Mouse (Mus musculus): ENCODE measurements around the gene Ddah1. TPM values are rescaled to one million over a fixed set of nuclear protein-coding genes. Genes with fewer than 3 reads are reported as not detected.
A peak's percentile ranks its signal among the peaks of the same experiment; 100 is the strongest.

Ddah1 gene
- polyA plus RNA-seq, 1 experiment from 2014 or later, result 45.1 TPM

- H3K9me3 ChIP-seq (ENCODE audit: low read length), result no peaks in the 10 kb centered on the region
- H3K4me2 ChIP-seq (ENCODE audit: low read depth, low read length), result peak overlapping the region; percentile 54
- ATAC-seq, result peak; percentile 81
- H3K27me3 ChIP-seq (ENCODE audit: insufficient read depth, low read length), result no peaks in the 10 kb centered on the region
- H3K4me1 ChIP-seq (ENCODE audit: insufficient read depth), result peaks cover 10% of the 10 kb centered on the region; the same call in 1 of the 2 replicates
- DNase-seq, result no peak
- H3K27ac ChIP-seq (ENCODE audit: low read depth), result peak overlapping the region; percentile 52; the same call in 1 of the 2 replicates
- TF ChIP-seq EP300 (IDR thresholded peaks at IDR 0.05; ENCODE audit: low read depth), result no peak
- 0 out of 2 replicates have a peak, but pooled peaks cover 3% of the 10 kb centered on the region for H3K36me3 ChIP-seq (replicated peaks; ENCODE audit: insufficient read depth, low read length)
- H3K9ac ChIP-seq (replicated peaks), result no peak overlapping the region
- H3K4me3 ChIP-seq (ENCODE audit: low read depth, low read length), result no peak overlapping the region
- WGBS (ENCODE audit: insufficient replicate concordance), result 61% methylated on average over 13 of the region's 14 CpGs
These were observed 22.4 kb downstream of the Ddah1 start for GRCm38 (mm10) chr3:145780784-145781442.

DNA sequence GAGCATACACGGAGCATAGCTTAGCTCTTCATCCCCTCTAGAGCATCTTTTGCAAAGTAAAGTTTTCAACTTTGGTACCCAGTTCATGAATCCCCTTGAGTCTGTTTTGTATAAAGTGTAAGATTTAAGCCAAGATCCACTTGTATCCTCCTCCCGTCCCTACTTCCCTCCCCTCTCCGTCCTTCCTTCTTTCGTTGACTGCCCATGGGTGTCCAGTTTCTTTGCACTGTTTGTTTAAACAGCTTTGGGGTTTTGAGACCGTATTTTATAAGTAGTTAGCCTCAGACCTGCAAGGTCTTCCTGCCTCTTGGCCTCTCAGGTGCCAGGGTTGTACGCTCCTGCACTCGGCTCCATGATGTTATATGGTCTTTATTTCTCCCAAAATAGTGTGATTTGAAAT lies 26.8 kb downstream of the Ddah1 start:
- TF ChIP-seq EP300 (IDR thresholded peaks at IDR 0.05; ENCODE audit: low read depth), result no peak
- TF ChIP-seq CTCF (IDR thresholded peaks at IDR 0.05; ENCODE audit: low read depth), result no peak
- Histone ChIP-seq H3K9me3 (ENCODE audit: low read length) (no peaks in the 10 kb centered on the region), H3K4me1 (ENCODE audit: insufficient read depth) (peaks cover 10% of the 10 kb centered on the region), H3K27ac (ENCODE audit: low read depth) (no peak overlapping the region), H3K4me2 (ENCODE audit: low read depth, low read length) (no peak overlapping the region), H3K9ac (replicated peaks) (no peak overlapping the region), H3K27me3 (ENCODE audit: insufficient read depth, low read length) (no peaks in the 10 kb centered on the region), H3K36me3 (replicated peaks; ENCODE audit: insufficient read depth, low read length) (0 out of 2 replicates have a peak, but pooled peaks cover 3% of the 10 kb centered on the region), H3K4me3 (ENCODE audit: low read depth, low read length) (no peak overlapping the region)
- 74% methylated on average over 7 of the region's 7 CpGs for WGBS (ENCODE audit: insufficient replicate concordance)
- no peak for ATAC-seq
- no peak for DNase-seq

DNA sequence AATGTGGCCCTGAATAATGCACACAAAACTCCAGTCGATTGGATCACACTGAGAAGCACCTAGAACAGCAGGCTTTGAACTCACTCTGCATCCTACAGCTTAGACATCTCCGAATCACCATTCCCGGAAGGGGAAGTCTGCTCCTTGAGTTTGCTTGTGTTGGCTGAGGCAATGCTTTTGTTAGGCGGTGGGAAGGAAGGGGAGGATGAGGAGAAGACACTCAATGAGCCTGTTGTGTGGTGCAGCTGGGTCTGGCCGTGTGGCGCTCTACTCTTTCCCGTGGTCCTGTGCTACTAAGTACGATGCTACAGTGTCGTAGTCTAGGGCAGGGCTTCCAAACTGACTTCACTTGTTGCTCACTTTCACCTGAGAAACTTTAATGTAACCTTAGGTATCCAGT lies 28.8 kb downstream of the Ddah1 start:
- no peak overlapping the region for H3K4me3 ChIP-seq (ENCODE audit: low read depth, low read length)
- ATAC-seq, result no peak
- TF ChIP-seq CTCF (IDR thresholded peaks at IDR 0.05; ENCODE audit: low read depth) (no peak), EP300 (IDR thresholded peaks at IDR 0.05; ENCODE audit: low read depth) (no peak)
- 73% methylated on average over 9 of the region's 9 CpGs for WGBS (ENCODE audit: insufficient replicate concordance)
- H3K4me2 ChIP-seq (ENCODE audit: low read depth, low read length), result no peak overlapping the region
- H3K4me1 ChIP-seq (ENCODE audit: insufficient read depth), result peaks cover 14% of the 10 kb centered on the region
- H3K9me3 ChIP-seq (ENCODE audit: low read length), result no peaks in the 10 kb centered on the region
- no peak for DNase-seq
- H3K9ac ChIP-seq (replicated peaks), result no peak overlapping the region
- H3K36me3 ChIP-seq (replicated peaks; ENCODE audit: insufficient read depth, low read length), result 0 out of 2 replicates have a peak, but pooled peaks cover 1% of the 10 kb centered on the region
- no peaks in the 10 kb centered on the region for H3K27me3 ChIP-seq (ENCODE audit: insufficient read depth, low read length)
- H3K27ac ChIP-seq (ENCODE audit: low read depth), result no peak overlapping the region

DNA sequence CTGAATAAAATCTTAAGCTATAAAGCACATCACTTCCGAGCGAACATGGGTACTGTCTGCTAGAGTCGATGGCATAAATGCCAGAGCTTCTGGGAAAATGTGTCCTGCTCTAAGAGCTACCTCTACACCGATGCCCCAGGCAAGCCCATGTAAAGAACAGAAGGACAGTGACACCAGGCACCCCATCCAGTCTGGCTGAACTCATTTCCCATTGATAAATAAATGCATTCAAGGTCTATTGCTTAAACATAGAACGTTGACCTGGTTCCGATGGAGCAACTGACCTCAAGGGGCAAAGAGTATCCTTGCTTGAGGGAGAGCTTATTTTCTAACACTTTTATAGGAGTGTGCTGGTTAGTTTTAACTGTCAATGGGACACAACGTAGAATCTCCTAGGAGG lies 30.6 kb downstream of the Ddah1 start:
- Histone ChIP-seq H3K9ac (replicated peaks) (no peak overlapping the region), H3K9me3 (ENCODE audit: low read length) (no peaks in the 10 kb centered on the region), H3K36me3 (replicated peaks; ENCODE audit: insufficient read depth, low read length) (no peaks in the 10 kb centered on the region), H3K4me1 (ENCODE audit: insufficient read depth) (peaks cover 8% of the 10 kb centered on the region; the same call in 1 of the 2 replicates), H3K4me2 (ENCODE audit: low read depth, low read length) (no peak overlapping the region), H3K27me3 (ENCODE audit: insufficient read depth, low read length) (no peaks in the 10 kb centered on the region), H3K4me3 (ENCODE audit: low read depth, low read length) (no peak overlapping the region), H3K27ac (ENCODE audit: low read depth) (peak overlapping the region; percentile 74)
- WGBS (ENCODE audit: insufficient replicate concordance), result 70% methylated on average over 7 of the region's 7 CpGs
- no peak for DNase-seq
- TF ChIP-seq EP300 (IDR thresholded peaks at IDR 0.05; ENCODE audit: low read depth) (peak; percentile 57), CTCF (IDR thresholded peaks at IDR 0.05; ENCODE audit: low read depth) (no peak)
- peak; percentile 77 for ATAC-seq

- Histone ChIP-seq H3K27me3 (ENCODE audit: insufficient read depth, low read length) (no peaks in the 10 kb centered on the region), H3K4me3 (ENCODE audit: low read depth, low read length) (no peak overlapping the region), H3K27ac (ENCODE audit: low read depth) (peak overlapping the region; percentile 74), H3K4me1 (ENCODE audit: insufficient read depth) (peaks cover 8% of the 10 kb centered on the region; the same call in 1 of the 2 replicates), H3K4me2 (ENCODE audit: low read depth, low read length) (no peak overlapping the region), H3K36me3 (replicated peaks; ENCODE audit: insufficient read depth, low read length) (no peaks in the 10 kb centered on the region), H3K9ac (replicated peaks) (no peak overlapping the region), H3K9me3 (ENCODE audit: low read length) (no peaks in the 10 kb centered on the region)
- TF ChIP-seq EP300 (IDR thresholded peaks at IDR 0.05; ENCODE audit: low read depth) (no peak), CTCF (IDR thresholded peaks at IDR 0.05; ENCODE audit: low read depth) (no peak)
- WGBS (ENCODE audit: insufficient replicate concordance), result 49% methylated on average over 3 of the region's 3 CpGs
- DNase-seq (no peak), ATAC-seq (0 out of 2 replicates have a peak, but pooled peaks have one; percentile 3)
These were observed 31.8 kb downstream of the Ddah1 start for GRCm38 (mm10) chr3:145790233-145790632.

DNA sequence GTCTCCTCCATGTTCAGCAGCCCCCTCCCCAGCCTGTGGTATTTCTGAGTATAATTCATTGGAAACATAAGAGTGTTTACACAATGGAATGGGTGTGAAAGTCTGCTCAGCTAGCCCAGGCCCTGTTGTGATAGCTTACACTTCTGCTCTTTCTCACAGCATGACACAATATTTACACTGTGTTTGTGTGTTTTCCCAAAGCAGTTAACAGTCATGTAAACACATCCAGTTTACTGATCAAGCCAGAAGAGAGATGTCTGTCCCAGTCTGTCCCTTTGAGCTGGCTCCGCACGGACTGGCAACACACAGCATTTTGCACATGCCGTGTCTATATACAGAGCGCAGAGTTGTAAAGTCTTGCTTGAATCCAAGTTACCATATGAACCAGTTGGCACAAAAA lies 32.2 kb downstream of the Ddah1 start:
- Histone ChIP-seq H3K36me3 (replicated peaks; ENCODE audit: insufficient read depth, low read length) (no peaks in the 10 kb centered on the region), H3K27ac (ENCODE audit: low read depth) (peak overlapping the region; percentile 74), H3K4me2 (ENCODE audit: low read depth, low read length) (no peak overlapping the region), H3K9me3 (ENCODE audit: low read length) (no peaks in the 10 kb centered on the region), H3K27me3 (ENCODE audit: insufficient read depth, low read length) (no peaks in the 10 kb centered on the region), H3K4me1 (ENCODE audit: insufficient read depth) (peaks cover 8% of the 10 kb centered on the region; the same call in 1 of the 2 replicates), H3K9ac (replicated peaks) (no peak overlapping the region), H3K4me3 (ENCODE audit: low read depth, low read length) (no peak overlapping the region)
- DNase-seq (no peak), ATAC-seq (peak; percentile 80)
- WGBS (ENCODE audit: insufficient replicate concordance), result 64% methylated on average over 4 of the region's 4 CpGs
- no peak for TF ChIP-seq CTCF (IDR thresholded peaks at IDR 0.05; ENCODE audit: low read depth)
- TF ChIP-seq EP300 (IDR thresholded peaks at IDR 0.05; ENCODE audit: low read depth), result 0 out of 2 replicates have a peak, but pooled peaks have one; percentile 30
